Mouse (Mus musculus) heart, embryonic 11.5 days (tissue): ENCODE measurements at regions not wholly inside any gene's neighbourhood (a gene's known extent, or its start where the extent isn't known, plus 50 kb on each side); places are given as distances from the start of the nearest gene placed in this dataset.

Experiments used
- ATAC-seq: fragments of 200-750 bp; cut with Nextera tagmentation; replicated peaks from 2 replicates; pipeline ENCODE4 v1.8.0; 2017; ENCODE audit warnings: moderate library complexity; ENCODE audit not compliant: insufficient number of reproducible peaks, low FRiP score, low TSS enrichment
- H3K27ac ChIP-seq: fragments of 300-500 bp; sonication (generic); 2 replicates; pipeline ENCODE4 v1.5.1; 2014; ENCODE audit warnings: mild to moderate bottlenecking, low read depth, low read length
- H3K27me3 ChIP-seq: fragments of 300-500 bp; sonication (generic); 2 replicates; pipeline ENCODE4 v1.6.1; 2014; ENCODE audit warnings: mild to moderate bottlenecking, low read length, mixed read lengths; ENCODE audit not compliant: control insufficient read depth, insufficient read depth
- H3K36me3 ChIP-seq: fragments of 300-500 bp; sonication (generic); 2 replicates; pipeline ENCODE4 v1.6.1; 2014; ENCODE audit warnings: mild to moderate bottlenecking, low read length, moderate library complexity, mixed read lengths; ENCODE audit not compliant: control insufficient read depth, insufficient read depth
- H3K4me1 ChIP-seq: fragments of 300-500 bp; sonication (generic); 2 replicates; pipeline ENCODE4 v1.6.1; 2014; ENCODE audit warnings: low read length; ENCODE audit not compliant: control insufficient read depth, insufficient read depth
- H3K4me2 ChIP-seq: fragments of 300-500 bp; sonication (generic); 2 replicates; pipeline ENCODE4 v1.6.1; 2014; ENCODE audit warnings: mild to moderate bottlenecking, moderate library complexity
- H3K4me3 ChIP-seq: fragments of 300-500 bp; sonication (generic); 2 replicates; pipeline ENCODE4 v1.5.1; 2014; ENCODE audit warnings: low read depth, low read length
- H3K9ac ChIP-seq: fragments of 300-500 bp; sonication (generic); 2 replicates; pipeline ENCODE4 v1.6.1; 2014; ENCODE audit warnings: mild to moderate bottlenecking, low read depth, low read length, moderate library complexity
- H3K9me3 ChIP-seq: fragments of 300-500 bp; sonication (generic); replicated peaks from 2 replicates; pipeline ENCODE4 v1.6.1; 2016; ENCODE audit warnings: low read length; ENCODE audit not compliant: control insufficient read depth
- WGBS: fragments of 180-500 bp; shearing (Covaris S2); extraction: QIAGEN DNeasy Blood & Tissue Kit; methylation state at CpG from one replicate; pipeline ENCODE4 v1.1.7; 2014; ENCODE audit not compliant: insufficient replicate concordance; 5-methylcytosine and 5-hydroxymethylcytosine counted together

DNA sequence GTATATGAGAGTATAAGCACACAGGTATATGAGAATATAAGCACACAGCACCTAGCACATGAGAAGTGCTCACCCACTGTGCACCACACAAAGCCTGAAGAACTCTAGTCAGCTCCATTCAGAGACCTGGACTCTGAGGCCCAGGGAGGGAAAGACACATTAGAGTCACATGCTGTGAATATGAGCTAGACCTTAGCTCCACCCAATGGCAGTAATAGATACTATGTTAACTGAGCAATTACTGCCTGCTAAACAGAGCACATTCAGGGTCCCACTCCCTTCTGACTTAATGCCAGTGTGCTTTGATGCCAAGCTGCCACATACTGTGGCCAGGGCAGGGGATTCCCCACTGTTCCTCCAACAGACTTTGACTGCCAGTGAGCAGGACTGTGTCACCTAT is 89.2 kb downstream of the Gm26897 start:
- H3K4me3 ChIP-seq: no peak overlapping the region
- H3K27me3 ChIP-seq: peaks cover 6% of the 10 kb centered on the region; the same call in 1 of the 2 replicates
- no peak overlapping the region for H3K9ac ChIP-seq
- no peak overlapping the region for H3K27ac ChIP-seq
- H3K4me1 ChIP-seq: no peaks in the 10 kb centered on the region; the same call in 1 of the 2 replicates
- no peaks in the 10 kb centered on the region for H3K9me3 ChIP-seq
- H3K36me3 ChIP-seq: no peaks in the 10 kb centered on the region
- ATAC-seq: no peak
- H3K4me2 ChIP-seq: no peak overlapping the region

DNA sequence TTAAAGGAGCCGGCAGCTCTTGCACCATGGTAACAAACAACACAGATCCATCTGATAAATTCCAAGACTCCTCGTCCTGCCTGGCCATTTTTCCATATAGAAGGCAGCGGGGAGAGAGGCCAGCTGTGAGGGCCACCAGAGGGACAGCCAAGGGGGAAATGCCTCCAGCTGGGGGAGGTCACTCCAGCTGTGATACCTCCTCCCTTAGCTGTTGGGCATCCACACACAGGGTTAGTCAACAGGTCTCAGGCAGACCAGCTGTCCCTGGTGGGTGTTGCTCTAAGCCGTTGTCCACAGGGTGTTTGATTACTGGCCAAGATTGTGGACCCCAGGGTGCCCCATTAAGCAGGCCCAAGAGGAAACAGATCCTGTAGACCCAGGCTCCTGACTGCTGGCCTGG is 89.7 kb downstream of the Gm26897 start:
- H3K27ac ChIP-seq: no peak overlapping the region
- no peak overlapping the region for H3K4me2 ChIP-seq
- H3K9me3 ChIP-seq: no peaks in the 10 kb centered on the region
- no peak for ATAC-seq
- H3K9ac ChIP-seq: no peak overlapping the region
- H3K36me3 ChIP-seq: no peaks in the 10 kb centered on the region
- no peak overlapping the region for H3K4me3 ChIP-seq
- no peaks in the 10 kb centered on the region; the same call in 1 of the 2 replicates for H3K4me1 ChIP-seq
- 14% methylated on average over 4 of the region's 4 CpGs for WGBS
- H3K27me3 ChIP-seq: peaks cover 6% of the 10 kb centered on the region; the same call in 1 of the 2 replicates

DNA sequence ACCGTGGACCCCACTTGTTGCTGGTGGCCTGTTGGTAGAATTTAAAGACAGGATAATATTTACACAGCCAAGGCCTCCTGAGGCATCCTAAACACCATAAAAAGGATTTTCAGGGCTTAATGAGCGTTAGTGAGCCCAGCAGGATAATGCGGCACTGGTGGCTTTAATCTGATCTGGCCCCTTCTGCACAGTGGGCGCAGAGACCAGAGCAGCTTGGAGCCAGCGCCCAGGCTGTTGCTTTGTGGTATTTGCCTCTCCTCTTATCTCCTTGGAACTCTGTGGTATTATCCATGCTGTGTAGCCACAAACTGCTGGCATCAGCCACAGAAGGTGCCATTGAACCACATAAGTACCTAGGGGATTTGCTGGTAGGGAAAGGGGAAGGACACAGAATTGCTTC is 90.1 kb downstream of the Gm26897 start:
- Histone ChIP-seq H3K9ac (no peak overlapping the region), H3K36me3 (no peaks in the 10 kb centered on the region), H3K4me3 (no peak overlapping the region), H3K27ac (no peak overlapping the region), H3K9me3 (no peaks in the 10 kb centered on the region), H3K27me3 (peaks cover 6% of the 10 kb centered on the region; the same call in 1 of the 2 replicates), H3K4me2 (no peak overlapping the region), H3K4me1 (no peaks in the 10 kb centered on the region; the same call in 1 of the 2 replicates)
- no peak for ATAC-seq
- 34% methylated on average over 5 of the region's 5 CpGs for WGBS

DNA sequence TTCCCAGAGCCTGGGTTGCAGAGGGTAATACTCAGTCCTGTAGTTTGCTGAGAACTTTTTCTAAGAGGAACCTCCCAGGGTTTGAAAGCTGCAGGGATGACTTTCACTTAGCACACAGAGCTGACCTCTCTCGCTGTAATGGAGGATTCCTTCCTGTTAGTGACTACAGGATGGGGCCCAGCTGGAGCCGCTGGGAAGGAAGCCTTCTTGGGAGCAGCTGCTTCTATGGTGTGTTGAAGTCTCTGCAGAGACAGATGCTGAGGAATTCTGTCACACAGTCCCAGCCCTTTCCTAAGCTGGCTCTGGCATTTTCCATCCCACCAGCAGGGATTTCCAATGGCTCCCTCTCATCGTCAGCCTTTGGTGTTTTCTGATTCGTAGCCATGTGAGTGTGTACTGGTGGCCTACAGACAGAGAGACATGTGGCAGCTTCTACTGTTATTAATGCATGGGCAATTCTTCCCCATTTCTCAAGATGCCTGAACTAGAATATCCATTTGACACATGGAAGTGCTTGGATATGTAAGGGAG is 90.9 kb downstream of the Gm26897 start:
- Histone ChIP-seq H3K9ac (no peak overlapping the region), H3K4me1 (no peaks in the 10 kb centered on the region; the same call in 1 of the 2 replicates), H3K4me2 (no peak overlapping the region), H3K27ac (no peak overlapping the region), H3K36me3 (no peaks in the 10 kb centered on the region), H3K27me3 (peaks cover 6% of the 10 kb centered on the region; the same call in 1 of the 2 replicates), H3K4me3 (no peak overlapping the region), H3K9me3 (no peaks in the 10 kb centered on the region)
- no peak for ATAC-seq
- WGBS: 54% methylated on average over 4 of the region's 4 CpGs

DNA sequence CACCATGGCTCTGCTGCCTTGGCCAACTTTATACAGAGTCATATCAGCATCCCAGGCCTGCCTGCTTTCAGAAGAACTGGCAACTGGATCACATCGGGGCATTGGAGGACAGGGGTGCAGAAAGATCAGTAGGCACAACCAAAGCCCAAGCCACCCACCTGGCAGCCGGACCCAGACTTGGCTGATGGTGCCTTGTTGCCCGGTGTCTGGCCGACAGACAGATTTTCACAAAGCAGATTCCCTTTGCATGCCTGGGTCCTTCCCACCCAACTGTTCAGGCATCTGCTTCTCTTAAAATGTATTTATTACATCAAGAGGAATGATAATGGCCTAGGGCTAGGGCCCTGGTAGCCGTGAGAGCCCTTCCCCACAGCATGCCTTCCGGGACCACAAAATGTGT is 96.2 kb downstream of the Gm26897 start:
- no peak for ATAC-seq
- WGBS: 81% methylated on average over 6 of the region's 6 CpGs
- no peaks in the 10 kb centered on the region for H3K4me1 ChIP-seq

DNA sequence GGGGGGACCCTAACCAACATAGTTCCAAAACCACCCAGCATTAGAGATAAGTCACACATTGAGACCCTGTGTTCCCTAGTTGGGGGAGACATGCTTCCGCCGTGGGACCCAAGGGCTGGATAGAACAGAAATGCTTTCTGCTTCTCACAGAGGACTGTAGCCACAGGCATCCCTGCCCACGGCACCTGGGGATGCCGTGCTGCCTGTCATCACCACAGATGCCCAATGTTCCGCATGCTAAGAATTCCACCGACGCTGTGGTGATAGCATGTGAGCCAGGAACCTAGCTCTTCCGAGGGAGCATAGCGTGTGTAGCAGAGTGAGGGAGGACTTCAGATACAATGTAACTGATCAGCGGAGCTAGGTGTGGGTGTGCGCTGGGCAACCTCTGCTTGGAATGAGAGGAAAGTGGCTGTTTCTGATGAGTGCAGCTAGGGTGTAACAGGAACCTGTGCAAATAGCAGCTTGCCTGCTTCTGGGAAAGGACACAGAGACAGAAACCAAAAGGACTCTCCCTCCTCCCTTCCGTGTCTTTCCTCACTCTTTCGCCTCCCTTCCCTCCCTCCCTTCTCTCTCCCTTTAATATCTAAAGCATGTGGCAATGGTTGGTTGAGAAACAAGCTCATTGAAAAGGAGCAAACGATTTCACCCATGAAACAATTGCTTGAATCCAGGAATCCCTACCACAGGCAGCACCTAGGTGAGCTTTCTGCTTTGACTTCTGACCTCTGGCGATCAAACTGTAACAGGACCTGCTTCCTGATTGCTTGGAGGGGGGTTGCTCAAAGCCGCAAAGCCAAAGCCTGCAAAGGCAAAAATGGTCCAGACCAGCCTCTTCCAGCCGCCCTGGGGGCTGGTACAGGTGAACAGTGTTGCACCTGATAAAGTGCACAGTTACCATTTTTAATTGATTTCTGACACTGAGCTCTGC is 102.3 kb downstream of the Gm26897 start:
- H3K4me2 ChIP-seq: no peak overlapping the region
- no peak overlapping the region for H3K27ac ChIP-seq
- H3K9ac ChIP-seq: no peak overlapping the region
- no peaks in the 10 kb centered on the region for H3K9me3 ChIP-seq
- H3K27me3 ChIP-seq: peaks cover 17% of the 10 kb centered on the region
- no peaks in the 10 kb centered on the region for H3K4me1 ChIP-seq
- no peak overlapping the region for H3K4me3 ChIP-seq
- H3K36me3 ChIP-seq: no peaks in the 10 kb centered on the region
- whole genome bisulfite sequencing: 33% methylated on average over 17 of the region's 17 CpGs
- no peak for ATAC-seq

More for the DNA sequence above, 96.2 kb downstream of the Gm26897 start:
- Histone ChIP-seq H3K36me3 (no peaks in the 10 kb centered on the region), H3K9me3 (no peaks in the 10 kb centered on the region), H3K9ac (no peak overlapping the region), H3K27me3 (no peaks in the 10 kb centered on the region), H3K27ac (no peak overlapping the region), H3K4me3 (no peak overlapping the region), H3K4me2 (no peak overlapping the region)

DNA sequence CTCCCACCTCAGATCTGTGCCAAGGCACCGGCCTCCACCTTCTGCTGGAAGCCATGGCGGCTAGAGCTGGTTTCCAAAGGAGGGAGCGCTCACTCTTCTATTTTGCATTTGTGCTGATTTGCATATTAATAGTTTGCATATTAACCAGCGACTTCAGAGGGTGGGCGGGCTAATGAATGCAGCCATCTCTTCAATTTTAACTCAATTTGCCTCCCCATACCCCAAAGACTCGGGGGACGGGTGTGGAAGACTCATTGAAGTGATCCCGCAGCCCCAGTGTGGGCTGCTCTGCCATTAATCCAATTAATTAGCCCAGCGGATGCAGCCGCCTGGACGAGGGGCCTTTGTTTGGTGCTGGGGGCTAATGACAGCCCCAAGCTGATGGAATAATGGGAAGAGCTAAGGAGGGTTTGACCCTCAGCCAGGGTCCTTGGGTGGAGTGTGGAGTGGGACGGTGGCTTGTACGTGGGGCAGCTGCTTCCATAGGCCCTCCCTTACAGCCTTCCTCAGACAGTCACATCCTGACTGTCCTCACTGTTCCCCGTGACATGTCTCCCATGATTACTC is 103.0 kb downstream of the Gm26897 start:
- Histone ChIP-seq H3K36me3 (no peaks in the 10 kb centered on the region), H3K9me3 (no peaks in the 10 kb centered on the region), H3K27me3 (peaks cover 17% of the 10 kb centered on the region), H3K4me3 (no peak overlapping the region), H3K4me2 (no peak overlapping the region), H3K27ac (no peak overlapping the region), H3K4me1 (no peaks in the 10 kb centered on the region), H3K9ac (no peak overlapping the region)
- WGBS: 38% methylated on average over 14 of the region's 14 CpGs
- no peak for ATAC-seq

DNA sequence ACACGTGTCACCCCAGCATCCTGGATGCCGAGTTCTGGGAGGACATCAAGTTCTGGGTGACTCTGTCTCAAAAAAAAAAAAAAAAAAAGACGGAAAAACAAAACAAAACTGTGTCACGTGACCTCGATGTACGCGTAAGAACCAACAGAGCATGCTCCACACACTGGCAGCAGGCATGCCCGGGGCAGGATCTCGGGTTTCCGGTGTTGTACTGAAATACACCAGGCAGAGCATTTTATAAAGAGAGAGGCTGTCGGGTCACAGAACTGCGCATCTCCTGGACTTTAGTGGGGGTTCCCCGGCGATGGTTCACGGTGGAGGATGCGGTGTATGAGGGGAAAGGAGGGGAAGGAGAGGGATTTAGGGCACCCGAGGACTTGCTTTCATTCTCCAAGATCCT is 108.7 kb downstream of the Gm26897 start:
- WGBS: 46% methylated on average over 16 of the region's 17 CpGs
- Histone ChIP-seq H3K4me1 (no peaks in the 10 kb centered on the region; the same call in 1 of the 2 replicates), H3K9ac (no peak overlapping the region), H3K4me2 (no peak overlapping the region), H3K36me3 (no peaks in the 10 kb centered on the region), H3K27ac (no peak overlapping the region), H3K27me3 (peaks cover 17% of the 10 kb centered on the region), H3K9me3 (no peaks in the 10 kb centered on the region), H3K4me3 (no peak overlapping the region)
- no peak for ATAC-seq
